Mouse (Mus musculus) urinary bladder, postnatal 25 days (tissue): Measurements from ENCODE around the gene Shank1.

Experiments used
- DNase-seq: peaks from one replicate; pipeline ENCODE4 v3.0.0; 2022; ENCODE audit warnings: low spot score

Gene Shank1

DNA sequence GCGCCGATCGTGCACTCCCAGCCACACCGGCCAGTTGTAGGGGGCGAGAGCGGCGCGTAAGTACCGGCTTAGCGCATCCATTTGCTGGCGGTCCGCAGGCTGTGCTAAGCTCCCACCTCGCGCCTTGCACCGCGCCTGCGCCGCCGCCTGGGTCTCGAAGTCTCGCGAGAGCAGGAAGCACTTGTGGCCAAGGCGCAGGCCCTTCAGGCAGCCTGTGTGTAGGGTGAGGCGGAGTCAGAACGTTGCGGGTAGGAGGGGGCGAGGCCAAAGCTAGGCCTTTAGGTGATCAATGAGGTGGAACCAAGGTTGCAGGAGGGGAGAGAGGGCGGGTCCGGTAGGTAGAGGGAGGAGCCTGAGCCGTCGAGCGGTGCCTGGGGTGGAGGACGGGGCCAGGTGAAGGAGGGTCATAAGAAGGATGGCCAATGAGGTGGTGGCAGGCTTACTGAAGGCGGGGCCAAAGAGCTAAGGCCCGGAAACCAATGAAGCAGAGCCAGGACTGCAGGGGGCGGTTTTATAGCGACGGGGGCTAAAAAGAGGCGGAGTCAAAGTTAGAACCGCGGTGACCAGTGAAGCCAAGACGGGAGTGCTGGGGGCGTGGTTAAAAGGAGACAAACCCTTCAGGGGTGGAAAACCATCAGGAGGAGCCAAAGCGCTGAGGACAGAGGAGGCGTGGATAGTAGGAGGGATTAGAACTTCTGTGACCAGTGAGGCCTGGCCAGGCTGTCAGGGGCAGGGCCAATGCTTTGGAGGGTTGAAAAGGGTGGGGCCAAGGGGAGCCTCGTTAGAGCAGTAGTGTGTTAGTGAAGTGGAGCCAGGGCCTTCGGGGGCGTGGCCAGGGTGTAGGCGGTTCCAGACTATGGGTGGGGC is 5.0 kb upstream of the Shank1 start:
- DNase-seq = peak; percentile 93

DNA sequence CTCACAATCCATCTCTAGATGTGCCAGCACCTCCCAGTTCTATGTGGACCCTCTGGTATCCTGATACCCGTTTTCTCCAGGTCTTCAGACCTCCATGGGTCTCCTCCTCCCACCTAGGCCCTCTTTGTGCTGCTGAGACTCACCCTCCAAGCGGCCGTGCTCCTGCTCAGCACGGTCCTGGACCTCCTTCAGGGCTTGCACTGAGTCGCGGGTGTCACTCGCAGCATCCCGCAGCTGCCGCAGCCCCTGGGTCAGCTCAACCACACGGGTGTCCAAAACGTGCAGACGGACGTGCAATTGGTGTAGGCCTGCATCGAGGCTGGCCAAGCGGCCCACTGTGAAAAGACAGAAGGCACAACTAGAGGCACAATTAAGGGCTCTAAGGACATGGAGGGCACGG is 4.4 kb upstream of the Shank1 start:
- no peak for DNase-seq

DNA sequence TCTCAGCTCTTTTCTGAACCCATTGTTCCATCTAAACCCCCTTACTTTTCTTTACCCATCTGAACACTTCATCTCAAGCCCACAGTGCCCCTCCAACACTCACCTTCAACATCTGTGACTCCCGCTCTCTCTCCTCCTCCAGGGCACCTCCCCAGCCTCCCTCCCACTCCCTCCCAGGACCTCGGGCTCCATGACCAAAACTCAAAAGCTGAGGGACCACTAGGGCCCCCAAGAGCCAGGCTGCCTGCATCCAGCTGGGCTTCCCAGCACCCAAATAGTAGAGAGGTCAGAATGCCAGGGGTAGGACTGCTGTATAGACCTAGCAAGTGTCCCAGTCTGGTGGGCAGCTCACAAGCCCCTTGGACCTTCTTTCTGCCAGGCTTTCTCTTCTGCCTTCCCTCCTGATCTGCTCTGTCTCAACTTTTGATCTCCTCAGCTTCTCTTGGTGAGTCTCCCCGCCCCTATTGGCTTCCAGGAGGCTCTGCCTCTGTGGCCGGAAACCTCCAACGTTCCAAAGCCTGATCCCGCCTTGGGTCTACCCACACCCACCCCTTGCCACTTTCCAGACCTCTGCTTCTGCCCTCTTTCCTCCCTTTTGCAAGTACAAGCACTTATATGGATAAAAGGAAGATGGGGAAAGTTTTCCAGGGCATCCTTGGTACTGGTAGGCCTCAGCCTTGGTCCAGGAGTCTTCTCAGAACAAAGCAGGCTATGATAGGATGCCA is 3.4 kb upstream of the Shank1 start, which contains the start of gene Clec11a:
Gene Clec11a, minus strand, starts transcription at position 387 of the 725 bp plus-strand sequence.
- DNase-seq = peak; percentile 16

DNA sequence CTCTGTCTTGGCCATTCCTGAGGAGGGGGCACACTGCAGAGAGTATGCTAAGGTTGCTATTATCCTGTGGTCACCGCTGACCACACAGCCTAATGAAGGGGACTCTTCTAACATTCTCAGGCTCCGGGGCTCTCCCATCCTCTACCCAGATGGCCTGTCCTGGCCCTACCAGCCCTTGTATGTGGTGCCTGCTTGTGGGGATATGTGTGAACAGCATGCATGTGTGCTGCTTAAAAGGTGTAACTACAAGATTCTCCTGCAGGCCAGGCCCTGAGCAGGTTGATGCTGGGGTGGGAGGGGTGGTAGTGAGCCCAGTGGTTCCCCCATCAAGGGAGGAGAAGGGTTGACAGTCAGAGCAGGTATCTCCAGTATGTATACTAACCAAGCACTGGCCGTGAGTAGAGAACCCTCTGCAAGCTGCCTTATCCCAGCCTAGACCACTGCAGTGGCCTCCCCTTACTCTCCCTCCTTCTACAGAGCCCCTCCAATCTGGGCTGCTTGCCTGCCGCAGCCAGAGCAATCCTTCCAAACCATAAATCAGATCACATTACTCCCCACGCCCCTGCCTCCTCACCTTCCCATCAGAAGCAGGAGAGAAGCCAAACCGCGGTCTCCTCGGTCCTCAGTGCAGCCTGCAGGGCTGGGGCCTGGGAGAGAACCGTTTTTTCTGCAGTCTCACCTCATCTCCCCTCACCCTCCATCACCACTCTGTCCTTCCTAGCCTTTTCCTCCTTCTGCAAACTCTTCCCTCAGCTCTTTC is 2.6 kb upstream of the Shank1 start:
- DNase-seq = no peak

DNA sequence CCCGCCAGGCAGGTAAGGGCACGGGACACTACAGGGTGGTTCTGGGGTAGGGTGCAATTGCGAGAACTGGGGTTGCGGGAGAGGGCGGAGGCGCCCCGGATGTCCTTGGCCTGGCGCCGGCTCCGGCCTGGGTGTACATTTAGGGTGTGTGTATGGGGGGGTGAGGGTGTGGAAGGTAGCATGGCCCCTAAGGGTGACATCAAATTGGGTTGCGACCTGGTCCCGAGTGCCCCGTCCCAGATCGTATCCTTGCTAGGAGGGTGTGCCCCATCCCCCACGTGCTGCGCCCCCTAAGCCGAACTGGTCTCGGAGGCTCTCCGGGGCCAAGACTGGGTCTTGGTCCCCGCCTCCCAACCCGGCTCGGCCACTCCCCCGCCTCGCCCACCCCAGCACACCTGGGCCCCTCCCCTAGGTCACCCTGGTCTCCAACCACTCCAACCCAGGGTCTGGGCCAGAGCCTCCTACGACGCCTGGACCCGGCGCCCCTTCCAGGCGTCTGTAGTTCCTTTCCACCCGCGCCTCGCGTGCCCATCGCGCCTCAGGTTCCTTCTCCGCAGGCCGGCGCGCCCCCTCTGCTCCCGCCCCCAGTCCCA is 328 bp downstream of the Shank1 start:
- DNase-seq = no peak

DNA sequence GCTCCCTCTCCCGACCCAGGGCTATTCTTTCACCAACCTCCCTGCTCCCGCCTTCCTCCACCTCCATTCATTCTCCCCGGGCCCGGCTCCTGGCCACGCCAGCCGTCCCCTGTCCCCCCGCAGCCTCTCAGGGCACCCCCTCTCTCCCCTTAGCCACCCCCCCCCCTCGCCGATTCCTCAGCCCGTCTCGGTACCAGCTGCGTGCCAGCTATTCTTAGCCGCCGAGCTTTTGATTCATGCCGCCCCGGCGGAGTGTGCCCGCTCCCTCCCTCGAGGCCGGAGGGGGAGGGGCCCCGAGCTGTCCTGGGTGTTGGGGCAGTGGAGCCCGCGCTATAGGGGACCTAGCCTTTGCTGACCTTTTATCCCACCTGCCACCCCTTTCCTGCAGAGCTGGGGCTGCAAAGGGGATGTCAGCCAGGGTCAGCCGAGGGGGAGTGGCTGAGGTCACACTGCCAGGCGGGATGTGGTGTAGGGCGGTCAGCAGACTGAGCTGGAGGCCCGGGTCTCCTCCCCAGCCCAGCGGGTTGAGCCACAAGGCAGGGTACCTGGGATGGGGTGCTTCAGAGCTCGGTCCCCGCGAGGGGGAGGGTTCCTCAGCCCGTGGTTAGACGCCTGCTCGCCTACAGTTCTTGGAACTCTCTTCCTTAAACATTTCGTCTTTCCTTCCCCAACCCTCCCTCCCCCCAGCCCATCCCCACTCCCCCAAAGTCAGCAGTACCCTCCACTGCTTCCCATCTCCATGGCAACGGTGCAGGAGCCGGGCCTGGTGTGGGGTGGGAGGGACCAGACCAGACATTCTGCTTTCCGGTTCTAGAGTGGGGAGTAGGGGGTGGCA is 1.0 kb downstream of the Shank1 start:
- no peak for DNase-seq

DNA sequence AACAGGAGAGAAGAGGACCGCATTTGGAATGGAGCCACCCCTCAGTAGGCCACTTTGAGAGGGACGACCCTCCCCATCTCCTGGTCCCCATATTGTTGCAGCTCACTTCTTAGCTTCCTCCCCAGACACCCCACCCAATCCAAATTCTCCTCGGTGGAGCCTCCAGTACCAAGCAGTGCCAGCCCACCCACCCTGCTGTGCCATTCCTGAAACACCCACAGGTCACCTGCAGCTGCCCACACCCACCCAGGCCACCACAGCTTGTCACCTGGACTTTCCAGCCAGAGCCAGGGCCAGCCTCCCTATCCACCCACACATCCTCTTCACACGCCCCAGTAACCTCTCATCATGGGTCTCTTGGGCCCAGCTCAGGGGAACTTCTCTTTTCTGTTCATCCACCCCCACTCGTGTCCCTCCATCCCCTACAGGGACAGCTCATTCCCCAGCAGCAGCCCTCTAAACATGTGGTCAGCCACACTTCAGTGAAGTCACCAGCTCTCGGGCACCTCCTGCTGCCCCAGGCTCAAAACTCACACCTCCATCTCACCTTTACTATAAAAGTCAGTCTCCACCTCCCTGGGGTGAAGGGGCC is 1.8 kb downstream of the Shank1 start:
- no peak for DNase-seq

DNA sequence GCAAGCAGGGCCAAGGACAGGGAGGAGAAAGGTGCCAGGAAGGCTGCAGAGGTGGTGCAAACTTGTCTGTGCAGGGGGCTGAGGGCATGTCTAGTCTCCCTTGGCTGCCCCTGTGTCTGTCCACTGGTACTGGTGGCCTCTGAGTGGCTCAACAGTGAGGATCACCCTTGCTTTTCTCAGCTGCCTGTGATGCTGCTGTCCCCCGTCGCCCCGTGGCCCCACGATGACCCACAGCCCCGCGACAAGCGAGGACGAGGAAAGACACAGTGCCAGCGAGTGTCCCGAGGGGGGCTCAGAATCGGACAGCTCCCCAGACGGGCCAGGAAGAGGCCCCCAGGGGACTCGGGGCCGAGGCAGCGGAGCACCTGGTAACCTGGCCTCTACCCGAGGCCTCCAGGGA is 2.4 kb downstream of the Shank1 start:
- DNase-seq = no peak

DNA sequence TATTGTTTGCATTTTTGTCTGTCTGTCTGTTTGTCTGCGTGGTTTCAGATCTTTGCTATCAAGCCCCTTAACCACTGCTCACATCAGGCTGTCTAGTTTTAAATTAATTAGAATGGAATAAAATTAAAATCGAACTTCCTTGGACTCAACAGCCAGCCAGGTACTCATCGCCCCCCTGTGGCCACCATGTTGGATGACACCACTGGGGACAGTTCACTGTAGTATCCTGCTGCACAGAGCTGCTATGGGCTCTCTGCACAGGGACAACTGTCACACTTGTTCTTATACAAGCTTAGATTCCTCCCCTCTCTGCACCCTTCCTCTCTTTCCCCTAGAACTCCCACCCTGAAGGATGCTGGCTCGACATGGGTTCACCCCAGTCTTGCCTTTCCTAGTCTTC is 7.9 kb downstream of the Shank1 start:
- no peak for DNase-seq

DNA sequence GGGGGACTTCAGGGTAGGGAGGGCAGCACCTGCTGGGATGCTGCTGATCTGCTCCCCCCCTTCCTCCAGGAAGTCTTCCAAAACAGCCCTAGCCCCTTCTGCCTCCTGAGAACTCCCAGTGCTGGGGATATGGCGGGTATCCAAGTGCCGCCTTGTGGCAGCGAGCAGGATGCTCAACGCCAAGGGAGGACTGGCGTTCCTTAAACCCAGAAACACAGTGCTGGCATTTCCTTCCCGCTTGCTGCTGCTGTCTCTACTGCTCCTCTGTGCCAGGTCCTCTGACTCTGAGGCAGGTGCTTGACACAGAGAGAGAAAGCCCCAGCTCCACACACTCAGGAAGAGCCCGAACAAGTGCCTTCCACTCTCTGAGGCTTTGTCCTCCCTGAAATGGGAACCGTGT is 10.8 kb downstream of the Shank1 start:
- no peak for DNase-seq

DNA sequence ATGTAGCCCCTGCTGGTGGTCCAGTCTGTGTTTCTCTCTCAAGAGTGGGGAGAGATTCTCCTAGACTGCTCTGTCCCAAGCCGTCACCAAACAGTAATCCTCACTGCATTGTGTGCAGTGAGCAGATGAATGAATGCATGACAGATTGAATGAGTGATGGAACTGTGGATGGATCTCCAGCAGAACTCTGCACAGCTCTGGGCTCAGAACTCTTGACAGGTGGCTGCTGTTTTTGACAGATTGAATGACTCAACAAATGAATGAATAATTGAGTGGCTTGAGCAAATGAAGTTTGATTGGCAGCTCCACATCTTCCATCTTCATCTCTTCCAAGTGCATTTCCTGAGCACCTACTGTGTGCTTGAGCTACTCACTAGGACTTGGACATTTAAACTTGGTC is 12.2 kb downstream of the Shank1 start:
- no peak for DNase-seq

DNA sequence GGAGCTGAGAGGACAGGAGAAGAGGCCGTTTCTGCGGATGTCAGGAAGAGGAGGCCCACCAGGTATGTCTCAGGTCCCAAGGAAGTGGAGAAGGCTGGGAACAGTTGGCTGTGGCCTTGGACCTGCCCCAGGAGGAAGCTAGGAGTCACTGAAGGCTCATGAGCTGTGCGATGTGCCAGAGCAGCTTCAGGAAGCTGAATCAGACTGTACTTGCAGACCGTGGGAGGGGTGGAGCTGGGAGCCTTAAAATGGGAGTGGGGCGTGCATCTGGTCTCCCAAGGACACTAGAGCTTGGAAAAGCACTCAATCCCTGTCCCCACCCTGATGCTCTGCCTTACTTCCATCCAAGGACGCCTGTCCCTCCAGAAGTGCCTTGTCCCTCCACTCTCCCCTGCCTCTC is 16.6 kb downstream of the Shank1 start:
- DNase-seq = no peak

DNA sequence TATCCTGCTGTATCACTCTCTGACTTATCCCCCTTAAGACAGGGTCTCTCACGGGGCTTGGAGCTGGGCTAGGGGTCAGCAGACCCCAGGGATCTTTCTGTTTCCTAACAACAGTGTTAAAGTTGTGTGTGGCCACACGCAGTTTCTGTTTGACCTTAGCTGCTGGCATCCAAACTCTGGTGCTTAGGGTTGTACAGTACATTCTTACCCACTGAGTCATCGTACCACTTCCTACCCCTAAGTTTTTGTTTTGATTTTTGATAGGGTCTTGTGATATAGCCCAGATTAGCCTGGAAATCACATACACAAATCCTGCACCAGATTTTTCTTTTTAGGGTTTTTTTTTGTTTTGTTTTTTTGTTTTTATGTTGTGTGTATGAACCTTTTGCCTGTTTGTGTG is 22.3 kb downstream of the Shank1 start:
- no peak for DNase-seq

DNA sequence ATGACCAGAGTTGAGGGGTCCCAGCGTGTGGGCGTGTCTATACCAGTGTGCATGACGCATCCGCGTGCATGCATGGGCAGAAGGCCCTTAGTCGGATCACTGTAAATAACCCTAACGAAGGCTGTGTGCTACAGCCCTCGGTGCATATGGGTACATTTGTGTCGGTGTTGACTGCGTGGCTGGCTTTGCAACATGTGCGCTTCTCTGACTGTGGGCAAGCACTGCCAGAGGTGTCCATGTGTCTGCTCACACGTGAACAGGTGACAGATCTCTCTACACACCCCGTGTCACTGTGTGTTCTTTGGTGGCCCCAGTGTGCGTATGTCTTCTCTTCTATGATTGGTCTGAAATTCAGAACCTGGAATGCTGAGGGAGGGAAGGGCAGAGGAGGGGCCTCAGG is 24.1 kb downstream of the Shank1 start:
- no peak for DNase-seq

DNA sequence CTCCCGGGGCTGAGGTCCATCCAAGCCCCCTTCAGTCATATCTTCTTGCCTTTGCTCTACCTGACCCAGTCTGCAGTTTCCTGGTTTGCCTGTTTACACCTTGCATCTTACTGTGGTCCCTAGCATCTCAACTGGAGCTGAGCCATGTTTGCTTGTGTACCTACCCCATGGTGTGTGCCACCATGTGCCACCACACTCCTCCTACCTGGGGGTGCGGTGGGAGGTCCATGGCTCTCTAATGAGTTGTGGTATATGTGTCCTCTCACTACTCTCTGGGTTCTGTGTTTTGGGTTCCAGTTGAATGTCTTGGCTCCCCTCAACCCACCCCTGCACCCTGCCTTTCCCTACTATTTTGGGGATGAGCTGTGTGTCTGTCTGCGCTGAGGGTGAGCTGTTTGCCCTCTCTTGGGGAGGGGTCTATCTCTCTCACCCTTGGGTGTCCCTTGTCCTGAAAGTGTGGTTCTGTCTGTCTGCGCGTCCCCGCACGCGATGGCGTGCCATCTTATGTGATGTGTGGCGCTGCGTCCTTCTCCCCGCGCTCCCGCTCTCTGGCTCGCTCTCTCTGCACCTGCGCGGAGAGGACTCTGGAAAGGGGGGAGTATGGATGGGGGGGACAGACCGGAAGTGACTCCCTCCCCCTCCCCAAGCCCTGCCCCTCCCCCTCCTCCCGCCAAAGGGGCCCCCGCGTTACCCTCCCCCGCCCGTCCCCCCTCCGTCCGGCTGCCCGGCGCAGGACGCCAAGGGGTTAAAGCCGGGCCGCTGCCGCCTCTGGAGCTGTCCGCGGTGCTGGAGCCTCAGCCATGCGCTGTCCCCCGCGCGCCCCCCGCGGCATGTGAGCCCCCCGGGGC is 25.2 kb downstream of the Shank1 start:
- DNase-seq = peak; percentile 33

DNA sequence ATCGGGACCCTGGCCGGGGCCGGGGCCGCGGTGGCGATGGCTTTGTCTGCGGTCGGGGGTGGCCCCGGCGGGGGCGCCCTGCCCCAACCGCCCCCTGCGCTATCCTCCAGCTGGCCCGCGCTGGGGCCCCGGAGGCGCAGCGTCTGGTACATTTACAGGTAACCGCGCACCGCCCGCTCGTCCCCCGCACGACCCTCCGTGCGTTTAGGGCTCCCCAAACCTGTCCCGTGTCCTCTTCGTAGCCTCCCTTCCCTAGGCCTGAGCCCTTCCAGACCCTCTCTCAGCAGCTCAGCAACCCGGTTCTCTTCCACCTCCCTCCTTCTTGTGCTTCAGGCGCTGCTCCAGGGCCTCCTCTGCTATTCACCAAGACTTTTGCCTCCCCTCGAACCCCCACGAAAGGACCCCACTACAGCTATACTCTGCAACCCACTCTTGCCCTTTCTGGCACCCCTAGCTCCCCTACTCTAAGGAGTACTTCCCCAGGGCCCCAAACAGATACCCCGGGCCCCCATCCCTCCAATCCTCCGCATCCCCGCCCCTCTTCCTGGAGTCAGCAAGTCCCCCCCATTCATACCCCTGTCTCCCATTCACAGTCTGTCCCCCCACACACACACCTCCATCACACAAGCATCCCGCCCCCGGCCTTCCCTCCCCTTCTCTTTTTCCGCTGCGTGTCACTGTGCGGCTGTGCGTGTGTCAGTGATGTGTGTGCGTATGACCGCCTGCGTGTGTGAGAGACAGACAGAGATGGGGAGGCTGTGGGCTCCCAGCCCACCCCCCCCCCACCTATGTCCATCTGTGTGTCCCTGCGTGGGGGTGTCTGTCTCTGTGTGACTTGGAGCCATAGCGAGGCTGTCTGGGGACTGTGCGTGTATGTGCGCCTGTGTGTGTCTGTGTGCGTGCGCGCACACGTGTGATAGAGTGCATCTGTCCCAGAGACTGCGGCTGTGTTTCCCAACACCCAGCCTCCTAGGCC is 26.3 kb downstream of the Shank1 start:
- no peak for DNase-seq

DNA sequence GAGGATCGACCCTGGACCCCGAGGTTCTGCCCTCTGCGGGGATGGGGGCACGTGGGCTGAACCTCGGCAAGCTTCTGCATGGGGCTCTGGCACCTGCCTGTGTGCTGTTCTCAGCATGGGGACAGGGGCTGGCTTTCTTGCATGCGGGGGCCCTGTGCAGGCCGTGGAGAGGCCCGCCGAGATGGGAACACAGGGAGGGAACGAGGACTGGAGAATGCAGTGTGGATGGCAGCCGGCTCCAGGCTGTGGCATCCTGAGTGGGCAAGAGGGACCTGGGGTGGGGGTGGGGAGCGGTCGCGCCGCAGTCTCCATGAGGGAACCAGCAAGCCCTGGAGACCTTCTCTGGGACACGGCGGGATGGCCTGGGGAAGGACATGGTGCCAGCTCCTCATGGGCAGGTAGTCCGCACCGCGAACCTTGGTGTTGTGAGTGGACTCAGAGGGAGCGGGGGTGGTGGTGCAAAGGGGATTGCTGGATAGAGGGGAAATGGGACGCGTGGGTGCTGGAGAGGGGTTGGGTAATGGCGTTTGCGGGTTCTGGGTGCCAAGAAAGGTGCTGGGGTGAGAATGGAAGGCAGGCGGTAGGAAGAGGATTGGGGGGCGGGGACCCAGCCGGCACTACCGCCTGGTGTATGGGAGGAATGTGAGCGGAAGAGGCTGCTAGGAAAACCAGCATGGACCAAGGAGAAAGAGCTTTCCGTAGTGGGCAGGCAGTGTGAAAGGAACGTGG is 27.2 kb downstream of the Shank1 start:
- DNase-seq = no peak

DNA sequence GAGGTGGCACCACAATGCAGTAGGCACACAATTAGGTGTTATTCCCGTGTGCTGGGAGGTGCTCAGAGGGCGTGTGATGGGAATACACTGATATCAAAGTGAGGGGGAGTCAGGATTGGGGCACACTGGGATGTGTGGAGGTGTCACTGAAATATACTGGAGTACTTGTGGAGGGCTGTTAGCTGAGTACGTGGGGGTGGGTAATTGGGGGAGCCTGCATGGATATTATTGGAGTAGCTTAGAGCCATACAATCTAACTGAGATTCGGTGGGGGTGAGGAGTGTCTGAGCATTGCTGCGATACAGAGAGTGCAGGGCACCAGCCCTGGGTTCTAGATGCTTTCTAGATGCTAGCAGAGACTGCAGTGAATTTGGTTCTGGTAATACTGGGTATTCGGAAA is 30.2 kb downstream of the Shank1 start:
- no peak for DNase-seq
